ENCODE assay signal across 28 mouse cellular contexts in genomic region chr7:70787966-70788365, GRCm38 (mm10).
DNase-seq lines count a peak whose midpoint lies in the region; ATAC-seq and TF ChIP-seq lines count a peak whose summit lies in the region.
"Had no signal": no experiment of that assay in that cellular context is flagged by ENCODE, and none has a peak within 500 bp of the region (broad histone marks: within the 10 kb centered on the region; RNA-seq: fewer than 3 reads in every experiment).

No protein-coding gene starts in this region.

- no peak for TF ChIP-seq CTCF in liver, postnatal 0 days (IDR thresholded peaks at IDR 0.05; ENCODE audit: low read depth)

- H3K4me2 ChIP-seq in liver, postnatal 0 days (ENCODE audit: low read depth, low read length): no peak overlapping the region
- no peak overlapping the region for H3K4me2 ChIP-seq in liver, embryonic 11.5 days
- no peak overlapping the region for H3K4me2 ChIP-seq in forebrain, embryonic 11.5 days (ENCODE audit: low read depth, low read length, severe bottlenecking)
- H3K4me2 ChIP-seq: embryonic facial prominence, embryonic 13.5 days; heart, embryonic 11.5 days; hindbrain, embryonic 13.5 days; liver, embryonic 13.5 days; midbrain, embryonic 12.5 days; stomach, embryonic 15.5 days had no signal

- no peak overlapping the region for H3K27ac ChIP-seq in liver, postnatal 0 days (ENCODE audit: low read depth)
- no peak overlapping the region for H3K27ac ChIP-seq in liver, embryonic 11.5 days (ENCODE audit: low read depth, low read length)
- H3K27ac ChIP-seq in forebrain, embryonic 11.5 days (ENCODE audit: low read depth, low read length): no peak overlapping the region
- H3K27ac ChIP-seq: embryonic facial prominence, embryonic 13.5 days; forebrain, embryonic 10.5 days; gastrocnemius, adult 2 months; hindbrain, embryonic 13.5 days; limb, embryonic 12.5 days; liver, embryonic 13.5 days; midbrain, embryonic 12.5 days; stomach, embryonic 15.5 days had no signal

- no peaks in the 10 kb centered on the region for H3K9me3 ChIP-seq in liver, postnatal 0 days (ENCODE audit: low read length)
- H3K9me3 ChIP-seq in liver, embryonic 11.5 days (ENCODE audit: control insufficient read depth, low read length): no peaks in the 10 kb centered on the region
- no peaks in the 10 kb centered on the region for H3K9me3 ChIP-seq in forebrain, embryonic 11.5 days (ENCODE audit: control insufficient read depth, low read length)
- H3K9me3 ChIP-seq: embryonic facial prominence, embryonic 13.5 days; forebrain, embryonic 10.5 days; hindbrain, embryonic 13.5 days; limb, embryonic 12.5 days; liver, embryonic 13.5 days; midbrain, embryonic 12.5 days; stomach, embryonic 15.5 days had no signal

- H3K4me3 ChIP-seq in liver, postnatal 0 days (ENCODE audit: low read depth, low read length): no peak overlapping the region
- no peak overlapping the region for H3K4me3 ChIP-seq in liver, embryonic 11.5 days (ENCODE audit: low read depth, low read length)
- H3K4me3 ChIP-seq in forebrain, embryonic 11.5 days (ENCODE audit: low read depth, low read length): no peak overlapping the region
- H3K4me3 ChIP-seq: embryonic facial prominence, embryonic 13.5 days; forebrain, embryonic 10.5 days; gastrocnemius, adult 2 months; hindbrain, embryonic 13.5 days; limb, embryonic 12.5 days; liver, embryonic 13.5 days; midbrain, embryonic 12.5 days; stomach, embryonic 15.5 days had no signal

- no peak overlapping the region for H3K9ac ChIP-seq in liver, postnatal 0 days (replicated peaks)
- H3K9ac ChIP-seq in liver, embryonic 11.5 days (ENCODE audit: low read depth, low read length): no peak overlapping the region
- H3K9ac ChIP-seq in forebrain, embryonic 11.5 days (ENCODE audit: low read length): no peak overlapping the region
- H3K9ac ChIP-seq: embryonic facial prominence, embryonic 13.5 days; hindbrain, embryonic 13.5 days; limb, embryonic 12.5 days; liver, embryonic 13.5 days; midbrain, embryonic 12.5 days; stomach, embryonic 15.5 days had no signal

- H3K27me3 ChIP-seq in liver, postnatal 0 days (ENCODE audit: insufficient read depth, low read length): no peaks in the 10 kb centered on the region
- H3K27me3 ChIP-seq in liver, embryonic 11.5 days (replicated peaks; ENCODE audit: control insufficient read depth, insufficient read depth, low read length): no peaks in the 10 kb centered on the region
- H3K27me3 ChIP-seq in forebrain, embryonic 11.5 days (ENCODE audit: control insufficient read depth, insufficient read depth, low read length): peaks cover 52% of the 10 kb centered on the region
- H3K27me3 ChIP-seq: liver, embryonic 13.5 days; stomach, embryonic 15.5 days had no signal

- DNase-seq in cerebellum, postnatal 10 days: peak; percentile 4 to 7
- no peak for DNase-seq in cerebellum, adult 9-10 months
- DNase-seq in liver, postnatal 0 days: peak; percentile 15
- DNase-seq in liver, embryonic 11.5 days (ENCODE audit: low spot score): no peak
- DNase-seq in 3T3-L1 (ENCODE audit: low read depth, low spot score) (peak; percentile 60), NIH3T3 (ENCODE audit: low read depth) (peak; percentile 44)
- DNase-seq in forebrain, embryonic 11.5 days (ENCODE audit: low spot score): no peak
- DNase-seq: B cell, adult 2 months; cerebellum, adult 11 months; cerebellum, adult 9-11 months; gastrocnemius, adult 2 months; gastrocnemius, postnatal 36 days; heart, adult 18-20 months; heart, postnatal 4 days; kidney, adult 9 months; liver, embryonic 13.5 days; lung, adult 2 months; lung, postnatal 14 days; right cerebral cortex, postnatal 25 days had no signal

- H3K4me1 ChIP-seq in liver, postnatal 0 days (ENCODE audit: insufficient read depth): no peaks in the 10 kb centered on the region
- no peaks in the 10 kb centered on the region for H3K4me1 ChIP-seq in liver, embryonic 11.5 days (replicated peaks; ENCODE audit: control insufficient read depth, insufficient read depth, low read length)
- H3K4me1 ChIP-seq in forebrain, embryonic 11.5 days (replicated peaks; ENCODE audit: control insufficient read depth, insufficient read depth, low read length): peaks cover 3% of the 10 kb centered on the region; the same call in 1 of the 2 replicates
- H3K4me1 ChIP-seq: embryonic facial prominence, embryonic 13.5 days; liver, embryonic 13.5 days had no signal

- peak; percentile 64 for ATAC-seq in liver, postnatal 0 days
- ATAC-seq in liver, embryonic 11.5 days (replicated peaks; ENCODE audit: low FRiP score): no peak
- no peak for ATAC-seq in forebrain, embryonic 11.5 days (replicated peaks; ENCODE audit: low FRiP score)
- ATAC-seq: forebrain, embryonic 16.5 days; intestine, postnatal 0 days had no signal

- no peak for TF ChIP-seq EP300 in liver, postnatal 0 days (IDR thresholded peaks at IDR 0.05; ENCODE audit: low read depth)

- 15% methylated on average over 5 of the region's 5 CpGs for WGBS in liver, postnatal 0 days (ENCODE audit: insufficient replicate concordance)
- WGBS in liver, embryonic 11.5 days: 13% methylated on average over 5 of the region's 5 CpGs
- WGBS in forebrain, embryonic 11.5 days: 6% methylated on average over 5 of the region's 5 CpGs

- no peaks in the 10 kb centered on the region for H3K36me3 ChIP-seq in liver, postnatal 0 days (replicated peaks; ENCODE audit: insufficient read depth, low read length)
- H3K36me3 ChIP-seq in liver, embryonic 11.5 days (ENCODE audit: control insufficient read depth, insufficient read depth, low read length): no peaks in the 10 kb centered on the region
- H3K36me3 ChIP-seq in forebrain, embryonic 11.5 days (ENCODE audit: control insufficient read depth, insufficient read depth, low read length): no peaks in the 10 kb centered on the region
- H3K36me3 ChIP-seq: embryonic facial prominence, embryonic 13.5 days; forebrain, embryonic 10.5 days; hindbrain, embryonic 13.5 days; limb, embryonic 12.5 days; liver, embryonic 13.5 days; midbrain, embryonic 12.5 days; stomach, embryonic 15.5 days had no signal

Comparison
In these comparisons a context has a peak if more than half of its experiments do, and no peak if none do; other contexts are left out.
1. DNase-seq: peak in cerebellum, postnatal 10 days (2 of 2), liver, postnatal 0 days (single experiment), 3T3-L1 (single experiment) and NIH3T3 (single experiment); none in cerebellum, adult 9-10 months (single experiment), liver, embryonic 11.5 days (single experiment) and forebrain, embryonic 11.5 days (single experiment).